Mouse (Mus musculus) retina, adult 2 months (tissue): ENCODE data around the gene Cant1.

Source experiments
- DNase-seq: peaks from one replicate; pipeline ENCODE4 v3.0.0-alpha.2; 2012; ENCODE audit warnings: low read depth, low spot score

Cant1 gene

GRCm38 (mm10) chr11:118430291-118430885 lies 11.5 kb upstream of the Cant1 start:
- DNase-seq: no peak

- DNase-seq: no peak
These were observed 10.2 kb upstream of the Cant1 start for GRCm38 (mm10) chr11:118428944-118429709.

GRCm38 (mm10) chr11:118428460-118428868 lies 9.6 kb upstream of the Cant1 start:
- DNase-seq: no peak

- no peak for DNase-seq
These were observed 9.1 kb upstream of the Cant1 start, which contains the start of gene C1qtnf1 for GRCm38 (mm10) chr11:118427986-118428385. C1qtnf1 (plus strand) TSS chr11:118428203.

- DNase-seq: no peak
These were observed 8.4 kb upstream of the Cant1 start for GRCm38 (mm10) chr11:118427266-118427779.

- no peak for DNase-seq
These were observed 7.9 kb upstream of the Cant1 start for GRCm38 (mm10) chr11:118426765-118427164.

GRCm38 (mm10) chr11:118424621-118425335 lies 5.9 kb upstream of the Cant1 start:
- DNase-seq: no peak

GRCm38 (mm10) chr11:118423266-118423971 lies 4.5 kb upstream of the Cant1 start:
- DNase-seq: peak; percentile 64

GRCm38 (mm10) chr11:118420261-118420660 lies 1.4 kb upstream of the Cant1 start:
- DNase-seq: no peak

- DNase-seq: no peak
These were observed 448 bp downstream of the Cant1 start for GRCm38 (mm10) chr11:118418442-118418833.

- no peak for DNase-seq
These were observed 1.4 kb downstream of the Cant1 start for GRCm38 (mm10) chr11:118417496-118417895.

- no peak for DNase-seq
These were observed 2.8 kb downstream of the Cant1 start for GRCm38 (mm10) chr11:118416046-118416445.

GRCm38 (mm10) chr11:118415630-118416029 lies 3.3 kb downstream of the Cant1 start:
- no peak for DNase-seq

GRCm38 (mm10) chr11:118414270-118414669 lies 4.6 kb downstream of the Cant1 start:
- no peak for DNase-seq

GRCm38 (mm10) chr11:118413055-118413454 lies 5.8 kb downstream of the Cant1 start:
- no peak for DNase-seq

- DNase-seq: no peak
These were observed 6.3 kb downstream of the Cant1 start for GRCm38 (mm10) chr11:118412601-118413000.

GRCm38 (mm10) chr11:118411271-118411670 lies 7.6 kb downstream of the Cant1 start:
- DNase-seq: no peak

- no peak for DNase-seq
These were observed 8.4 kb downstream of the Cant1 start for GRCm38 (mm10) chr11:118410479-118410878.

- no peak for DNase-seq
These were observed 8.8 kb downstream of the Cant1 start for GRCm38 (mm10) chr11:118410073-118410444.

- DNase-seq: no peak
These were observed 9.5 kb downstream of the Cant1 start for GRCm38 (mm10) chr11:118409106-118410072.
